Mouse (Mus musculus) spleen, adult 2 months (tissue): Measurements from ENCODE around the gene Mrpl1.

ENCODE experiments used
- CTCF ChIP-seq: fragments of 200-500 bp; IDR thresholded peaks from 2 replicates; pipeline ENCODE4 v1.5.1; 2011; ENCODE audit warnings: mild to moderate bottlenecking, inconsistent platforms; ENCODE audit not compliant: insufficient read depth, insufficient read length, insufficient replicate concordance; ENCODE audit errors: extremely low read depth
- POLR2A ChIP-seq: fragments of 200-500 bp; IDR thresholded peaks from 2 replicates; pipeline ENCODE4 v1.6.1; 2011; ENCODE audit warnings: low read depth, low read length, inconsistent platforms

- TF ChIP-seq CTCF (no peak), POLR2A (no peak)
Measured at GRCm38 (mm10) chr5:96221298-96221697, 12.0 kb downstream of the Mrpl1 start.
